Mouse (Mus musculus): Measurements from ENCODE around the gene Olfr974. TPM values are rescaled to one million over a fixed set of nuclear protein-coding genes. Genes with fewer than 3 reads are reported as not detected.

Olfr974 gene
- polyA plus RNA-seq, 1 experiment from 2014 or later = not detected

Other genes with a start within 250 kb of the Olfr974 start
- not detected in 2 replicates for gene Olfr149, start 230.4 kb upstream of the Olfr974 start, polyA plus RNA-seq (2016; fragmentation: Nextera tagmentation; extraction: Ambion mirVana)
- not detected in 2 replicates for gene Olfr965, start 226.1 kb upstream of the Olfr974 start, polyA plus RNA-seq (2016; fragmentation: Nextera tagmentation; extraction: Ambion mirVana)
- not detected in 2 replicates for gene Olfr150, start 206.5 kb upstream of the Olfr974 start, polyA plus RNA-seq (2016; fragmentation: Nextera tagmentation; extraction: Ambion mirVana)
- gene Olfr967, start 191.3 kb upstream of the Olfr974 start, polyA plus RNA-seq (2016; fragmentation: Nextera tagmentation; extraction: Ambion mirVana) = not detected in 2 replicates
- not detected in 2 replicates for gene Olfr968, start 154.2 kb upstream of the Olfr974 start, polyA plus RNA-seq (2016; fragmentation: Nextera tagmentation; extraction: Ambion mirVana)
- gene Olfr969, start 146.6 kb upstream of the Olfr974 start, polyA plus RNA-seq (2016; fragmentation: Nextera tagmentation; extraction: Ambion mirVana) = not detected in 2 replicates
- not detected in 2 replicates for gene Olfr970, start 128.6 kb upstream of the Olfr974 start, polyA plus RNA-seq (2016; fragmentation: Nextera tagmentation; extraction: Ambion mirVana)
- gene Olfr971, start 100.6 kb upstream of the Olfr974 start, polyA plus RNA-seq (2016; fragmentation: Nextera tagmentation; extraction: Ambion mirVana) = not detected in 2 replicates
- not detected in 2 replicates for gene Olfr972, start 71.1 kb upstream of the Olfr974 start, polyA plus RNA-seq (2016; fragmentation: Nextera tagmentation; extraction: Ambion mirVana)
- not detected in 2 replicates for gene Olfr229, start 30.2 kb upstream of the Olfr974 start, polyA plus RNA-seq (2016; fragmentation: Nextera tagmentation; extraction: Ambion mirVana)
- not detected in 2 replicates for gene Olfr975, start 14.5 kb downstream of the Olfr974 start, polyA plus RNA-seq (2016; fragmentation: Nextera tagmentation; extraction: Ambion mirVana)
- not detected in 2 replicates for gene Olfr976, start 23.6 kb downstream of the Olfr974 start, polyA plus RNA-seq (2016; fragmentation: Nextera tagmentation; extraction: Ambion mirVana)
- gene Olfr978, start 54.6 kb downstream of the Olfr974 start, polyA plus RNA-seq (2016; fragmentation: Nextera tagmentation; extraction: Ambion mirVana) = not detected in 2 replicates
- not detected in 2 replicates for gene Olfr979, start 66.0 kb downstream of the Olfr974 start, polyA plus RNA-seq (2016; fragmentation: Nextera tagmentation; extraction: Ambion mirVana)
- gene Olfr980, start 72.1 kb downstream of the Olfr974 start, polyA plus RNA-seq (2016; fragmentation: Nextera tagmentation; extraction: Ambion mirVana) = not detected in 2 replicates
- not detected in 2 replicates for gene Olfr981, start 84.0 kb downstream of the Olfr974 start, polyA plus RNA-seq (2016; fragmentation: Nextera tagmentation; extraction: Ambion mirVana)
- not detected in 2 replicates for gene Olfr982, start 136.3 kb downstream of the Olfr974 start, polyA plus RNA-seq (2016; fragmentation: Nextera tagmentation; extraction: Ambion mirVana)
- not detected in 2 replicates for gene Olfr983, start 156.1 kb downstream of the Olfr974 start, polyA plus RNA-seq (2016; fragmentation: Nextera tagmentation; extraction: Ambion mirVana)
- gene Olfr984, start 176.7 kb downstream of the Olfr974 start, polyA plus RNA-seq (2016; fragmentation: Nextera tagmentation; extraction: Ambion mirVana) = not detected in 2 replicates
- not detected in 2 replicates for gene Olfr985, start 192.7 kb downstream of the Olfr974 start, polyA plus RNA-seq (2016; fragmentation: Nextera tagmentation; extraction: Ambion mirVana)
- gene Tmem225, start 210.6 kb downstream of the Olfr974 start, polyA plus RNA-seq (2016; fragmentation: Nextera tagmentation; extraction: Ambion mirVana) = not detected in 2 replicates
- gene Olfr986, start 243.4 kb downstream of the Olfr974 start, polyA plus RNA-seq (2016; fragmentation: Nextera tagmentation; extraction: Ambion mirVana) = not detected in 2 replicates

Data from heart, embryonic 12.5 days (tissue).